Mouse (Mus musculus): ENCODE measurements around the gene Ccdc137. TPM values are rescaled to one million over a fixed set of nuclear protein-coding genes. Genes with fewer than 3 reads are reported as not detected.

Ccdc137 gene
- polyA plus RNA-seq, 1 experiment, result 24.6 TPM

- Histone ChIP-seq H3K27me3 (ENCODE audit: control insufficient read depth, insufficient read depth, insufficient read length) (no peaks in the 10 kb centered on the region), H3K4me3 (ENCODE audit: insufficient read depth, poor library complexity, severe bottlenecking) (peak overlapping the region; percentile 100), H3K36me3 (ENCODE audit: control insufficient read depth, insufficient read depth) (peaks cover 79% of the 10 kb centered on the region), H3ac (ENCODE audit: control insufficient read depth, insufficient read length, low read depth) (peak overlapping the region; percentile 98), H3K79me3 (ENCODE audit: low read depth) (peaks cover 26% of the 10 kb centered on the region), H3K79me2 (ENCODE audit: control insufficient read depth, insufficient read depth) (peaks cover 38% of the 10 kb centered on the region)
- TF ChIP-seq CEBPB (IDR thresholded peaks at IDR 0.05; ENCODE audit: low read depth) (no peak), FOSL1 (IDR thresholded peaks at IDR 0.05; ENCODE audit: insufficient read depth, low read length, poor library complexity, severe bottlenecking) (no peak), MAX (IDR thresholded peaks at IDR 0.05) (no peak), USF1 (IDR thresholded peaks at IDR 0.05; ENCODE audit: low read depth) (no peak), MYOD1 (IDR thresholded peaks at IDR 0.05; ENCODE audit: control insufficient read depth, insufficient read length, low read depth) (no peak), CTCF (IDR thresholded peaks at IDR 0.05; ENCODE audit: control insufficient read depth, insufficient read depth, insufficient read length) (no peak)
Observed at GRCm38 (mm10) chr11:120485251-120485650, 27.3 kb downstream of the Ccdc137 start.

- TF ChIP-seq USF1 (IDR thresholded peaks at IDR 0.05; ENCODE audit: low read depth), result no peak
- no peak for TF ChIP-seq FOSL1 (IDR thresholded peaks at IDR 0.05; ENCODE audit: insufficient read depth, low read length, poor library complexity, severe bottlenecking)
- no peak for TF ChIP-seq MYOD1 (IDR thresholded peaks at IDR 0.05; ENCODE audit: control insufficient read depth, insufficient read length, low read depth)
- TF ChIP-seq MYOG (IDR thresholded peaks at IDR 0.05; ENCODE audit: control insufficient read depth, extremely low read depth, insufficient read length), result no peak
- Histone ChIP-seq H3ac (ENCODE audit: control insufficient read depth, insufficient read length, low read depth) (no peak overlapping the region), H3K79me2 (ENCODE audit: control insufficient read depth, insufficient read depth) (peaks cover 59% of the 10 kb centered on the region), H3K27me3 (ENCODE audit: control insufficient read depth, insufficient read depth, insufficient read length) (no peaks in the 10 kb centered on the region), H3K79me3 (ENCODE audit: low read depth) (peaks cover 38% of the 10 kb centered on the region), H3K36me3 (ENCODE audit: control insufficient read depth, insufficient read depth) (peaks cover 56% of the 10 kb centered on the region), H3K4me3 (ENCODE audit: insufficient read depth, poor library complexity, severe bottlenecking) (no peak overlapping the region)
Observed at GRCm38 (mm10) chr11:120488516-120488915, 30.6 kb downstream of the Ccdc137 start.

GRCm38 (mm10) chr11:120489054-120489761 is 31.3 kb downstream of the Ccdc137 start:
- Histone ChIP-seq H3K27me3 (ENCODE audit: control insufficient read depth, insufficient read depth, insufficient read length) (no peaks in the 10 kb centered on the region), H3K79me3 (ENCODE audit: low read depth) (peaks cover 40% of the 10 kb centered on the region), H3K36me3 (ENCODE audit: control insufficient read depth, insufficient read depth) (peaks cover 58% of the 10 kb centered on the region), H3ac (ENCODE audit: control insufficient read depth, insufficient read length, low read depth) (peak overlapping the region; percentile 22), H3K4me3 (ENCODE audit: insufficient read depth, poor library complexity, severe bottlenecking) (no peak overlapping the region), H3K79me2 (ENCODE audit: control insufficient read depth, insufficient read depth) (peaks cover 66% of the 10 kb centered on the region)
- no peak for TF ChIP-seq MYOD1 (IDR thresholded peaks at IDR 0.05; ENCODE audit: control insufficient read depth, insufficient read length, low read depth)
- peak; percentile 73 for TF ChIP-seq CTCF (IDR thresholded peaks at IDR 0.05; ENCODE audit: control insufficient read depth, insufficient read depth, insufficient read length)
- TF ChIP-seq MAX (IDR thresholded peaks at IDR 0.05), result no peak

- H3K79me2 ChIP-seq (ENCODE audit: control insufficient read depth, insufficient read depth), result peaks cover 58% of the 10 kb centered on the region
- no peak overlapping the region for H3ac ChIP-seq (ENCODE audit: control insufficient read depth, insufficient read length, low read depth)
- H3K36me3 ChIP-seq (ENCODE audit: control insufficient read depth, insufficient read depth), result peaks cover 66% of the 10 kb centered on the region
- H3K79me3 ChIP-seq (ENCODE audit: low read depth), result peaks cover 31% of the 10 kb centered on the region
- TF ChIP-seq USF1 (IDR thresholded peaks at IDR 0.05; ENCODE audit: low read depth) (no peak), MYOG (IDR thresholded peaks at IDR 0.05; ENCODE audit: control insufficient read depth, extremely low read depth, insufficient read length) (no peak), CTCF (IDR thresholded peaks at IDR 0.05; ENCODE audit: control insufficient read depth, insufficient read depth, insufficient read length) (no peak), CEBPB (IDR thresholded peaks at IDR 0.05; ENCODE audit: low read depth) (no peak), FOSL1 (IDR thresholded peaks at IDR 0.05; ENCODE audit: insufficient read depth, low read length, poor library complexity, severe bottlenecking) (no peak), MAX (IDR thresholded peaks at IDR 0.05) (no peak), MYOD1 (IDR thresholded peaks at IDR 0.05; ENCODE audit: control insufficient read depth, insufficient read length, low read depth) (no peak)
- no peak overlapping the region for H3K4me3 ChIP-seq (ENCODE audit: insufficient read depth, poor library complexity, severe bottlenecking)
- no peaks in the 10 kb centered on the region for H3K27me3 ChIP-seq (ENCODE audit: control insufficient read depth, insufficient read depth, insufficient read length)
Observed at GRCm38 (mm10) chr11:120490291-120491046, 32.6 kb downstream of the Ccdc137 start.

- H3K79me2 ChIP-seq (ENCODE audit: control insufficient read depth, insufficient read depth), result peaks cover 48% of the 10 kb centered on the region
- no peaks in the 10 kb centered on the region for H3K27me3 ChIP-seq (ENCODE audit: control insufficient read depth, insufficient read depth, insufficient read length)
- peaks cover 21% of the 10 kb centered on the region for H3K79me3 ChIP-seq (ENCODE audit: low read depth)
- no peak for TF ChIP-seq CEBPB (IDR thresholded peaks at IDR 0.05; ENCODE audit: low read depth)
- no peak for TF ChIP-seq CTCF (IDR thresholded peaks at IDR 0.05; ENCODE audit: control insufficient read depth, insufficient read depth, insufficient read length)
- TF ChIP-seq USF1 (IDR thresholded peaks at IDR 0.05; ENCODE audit: low read depth), result no peak
- TF ChIP-seq MYOG (IDR thresholded peaks at IDR 0.05; ENCODE audit: control insufficient read depth, extremely low read depth, insufficient read length), result no peak
- no peak for TF ChIP-seq MYOD1 (IDR thresholded peaks at IDR 0.05; ENCODE audit: control insufficient read depth, insufficient read length, low read depth)
- no peak for TF ChIP-seq FOSL1 (IDR thresholded peaks at IDR 0.05; ENCODE audit: insufficient read depth, low read length, poor library complexity, severe bottlenecking)
- TF ChIP-seq MAX (IDR thresholded peaks at IDR 0.05), result peak; percentile 52
- H3K4me3 ChIP-seq (ENCODE audit: insufficient read depth, poor library complexity, severe bottlenecking), result peak within 1 kb of the TSS; percentile 99
- H3ac ChIP-seq (ENCODE audit: control insufficient read depth, insufficient read length, low read depth), result peak within 1 kb of the TSS; percentile 84
- peaks cover 65% of the 10 kb centered on the region for H3K36me3 ChIP-seq (ENCODE audit: control insufficient read depth, insufficient read depth)
Observed at GRCm38 (mm10) chr11:120491317-120492023, 33.6 kb downstream of the Ccdc137 start, which contains the start of gene Slc25a10. Gene Slc25a10 (plus strand): TSS chr11:120491840.

All from C2C12 (cell line).